Mouse (Mus musculus) stomach, embryonic 16.5 days (tissue): ENCODE results near the gene Tgm1. TPM values are rescaled to one million over a fixed set of nuclear protein-coding genes. Genes with fewer than 3 reads are reported as not detected.
"Not testable (repeated sequence)": the region's sequence is repeated elsewhere in the genome, so short reads cannot be mapped to it uniquely, and the experiment has no call there.

ENCODE experiments used
- ATAC-seq: fragments of 200-750 bp; cut with Nextera tagmentation; 2 replicates; pipeline ENCODE4 v1.8.0; 2017; ENCODE audit warnings: moderate number of reproducible peaks, moderate TSS enrichment; ENCODE audit not compliant: insufficient read depth, low FRiP score
- H3K27ac ChIP-seq: fragments of 300-500 bp; sonication (generic); 2 replicates; pipeline ENCODE4 v1.5.1; 2014; ENCODE audit warnings: low read length
- H3K27me3 ChIP-seq: fragments of 300-500 bp; sonication (generic); 2 replicates; pipeline ENCODE4 v1.6.1; 2014; ENCODE audit warnings: low read length, control low read depth, mixed read lengths; ENCODE audit not compliant: control insufficient read depth, insufficient read depth
- H3K36me3 ChIP-seq: fragments of 300-500 bp; sonication (generic); 2 replicates; pipeline ENCODE4 v1.6.1; 2014; ENCODE audit warnings: low read length; ENCODE audit not compliant: control insufficient read depth, insufficient read depth
- H3K4me1 ChIP-seq: fragments of 300-500 bp; sonication (generic); 2 replicates; pipeline ENCODE4 v1.6.1; 2014; ENCODE audit warnings: low read length, control low read depth, mixed read lengths; ENCODE audit not compliant: control insufficient read depth, insufficient read depth
- H3K4me2 ChIP-seq: fragments of 300-500 bp; sonication (generic); 2 replicates; pipeline ENCODE4 v1.6.1; 2014; ENCODE audit warnings: low read depth, low read length, mixed read lengths
- H3K4me3 ChIP-seq: fragments of 300-500 bp; sonication (generic); replicated peaks from 2 replicates; pipeline ENCODE4 v1.5.1; 2014; ENCODE audit warnings: mild to moderate bottlenecking, low read length
- H3K9ac ChIP-seq: fragments of 300-500 bp; sonication (generic); 2 replicates; pipeline ENCODE4 v1.6.1; 2014; ENCODE audit warnings: low read length
- H3K9me3 ChIP-seq: fragments of 300-500 bp; sonication (generic); replicated peaks from 2 replicates; pipeline ENCODE4 v1.6.1; 2016; ENCODE audit warnings: low read length, control low read depth; ENCODE audit not compliant: control insufficient read depth
- WGBS: fragments of 180-500 bp; shearing (Covaris S2); extraction: QIAGEN DNeasy Blood & Tissue Kit; methylation state at CpG from one replicate; pipeline ENCODE4 v1.1.7; 2014; 5-methylcytosine and 5-hydroxymethylcytosine counted together
- polyA plus RNA-seq: library from polyadenylated mRNA; unstranded; fragments of >200 nt; fragmentation: Nextera tagmentation; extraction: Ambion mirVana; gene quantifications from 2 replicates; pipeline ENCODE4 v1.2.1, GENCODE M21; 2015

Tgm1 gene
- 53.1 and 72.9 TPM in 2 replicates for polyA plus RNA-seq

DNA sequence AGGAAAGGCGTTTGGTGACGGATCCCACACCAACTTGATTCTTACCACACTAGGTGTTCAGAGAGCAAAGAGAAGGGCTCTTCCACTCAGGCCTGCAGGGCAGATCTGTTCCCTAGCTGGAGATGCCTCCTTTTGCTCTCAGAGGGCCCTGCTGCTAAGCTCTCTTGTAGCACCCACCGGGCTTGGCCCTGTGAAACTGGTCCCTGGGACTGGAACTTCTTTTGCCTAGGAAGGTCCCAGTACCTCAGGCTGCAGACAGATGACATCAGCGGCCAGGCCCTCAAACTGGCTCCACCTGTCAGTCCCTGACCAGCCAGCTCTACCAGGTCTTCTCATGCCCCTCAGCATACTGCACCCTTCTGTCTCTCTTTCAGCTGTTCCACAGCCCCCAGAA lies at the start of gene Tgm1:
Gene Tgm1, minus strand, starts transcription at position 198 of the 394 bp plus-strand sequence.
- peak within 1 kb of the TSS; percentile 87 for H3K27ac ChIP-seq
- H3K9ac ChIP-seq: peak within 1 kb of the TSS; percentile 68
- no peaks in the 10 kb centered on the region for H3K9me3 ChIP-seq
- ATAC-seq: no peak
- H3K4me3 ChIP-seq: peak within 1 kb of the TSS; percentile 37
- H3K36me3 ChIP-seq: no peaks in the 10 kb centered on the region
- 23% methylated on average over 4 of the region's 4 CpGs for WGBS
- peak within 1 kb of the TSS; percentile 53 for H3K4me2 ChIP-seq
- H3K27me3 ChIP-seq: no peaks in the 10 kb centered on the region
- H3K4me1 ChIP-seq: peaks cover 15% of the 10 kb centered on the region

DNA sequence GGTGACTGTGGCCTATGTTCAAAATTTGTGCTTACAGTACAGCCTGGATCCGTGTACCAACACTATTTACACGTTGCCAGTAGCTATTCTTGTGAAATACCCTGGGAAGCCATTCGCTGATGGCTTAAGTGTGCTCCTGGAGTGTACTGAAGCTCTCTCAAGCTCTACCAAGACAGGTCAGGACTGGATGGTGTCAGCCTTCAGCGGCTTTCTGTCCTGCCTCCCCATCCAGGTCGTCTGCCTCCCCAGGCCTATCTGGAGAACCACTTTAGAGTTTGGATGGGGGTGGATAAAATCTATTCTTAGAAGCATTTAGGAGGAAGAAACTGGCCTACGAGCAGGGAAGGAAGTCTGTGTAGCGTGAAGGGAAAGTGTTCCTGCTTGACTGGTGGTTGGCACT lies 49.4 kb upstream of the Tgm1 start:
- ATAC-seq: no peak
- H3K4me3 ChIP-seq: no peak overlapping the region
- peaks cover 29% of the 10 kb centered on the region for H3K27me3 ChIP-seq
- H3K4me2 ChIP-seq: peak overlapping the region; percentile 77
- 0 out of 2 replicates have a peak overlapping the region, but pooled peaks have one; percentile 90 for H3K9ac ChIP-seq
- no peaks in the 10 kb centered on the region for H3K36me3 ChIP-seq
- H3K4me1 ChIP-seq: peaks cover 18% of the 10 kb centered on the region
- no peaks in the 10 kb centered on the region for H3K9me3 ChIP-seq
- WGBS: 49% methylated on average over 7 of the region's 7 CpGs
- peak overlapping the region; percentile 68 for H3K27ac ChIP-seq

DNA sequence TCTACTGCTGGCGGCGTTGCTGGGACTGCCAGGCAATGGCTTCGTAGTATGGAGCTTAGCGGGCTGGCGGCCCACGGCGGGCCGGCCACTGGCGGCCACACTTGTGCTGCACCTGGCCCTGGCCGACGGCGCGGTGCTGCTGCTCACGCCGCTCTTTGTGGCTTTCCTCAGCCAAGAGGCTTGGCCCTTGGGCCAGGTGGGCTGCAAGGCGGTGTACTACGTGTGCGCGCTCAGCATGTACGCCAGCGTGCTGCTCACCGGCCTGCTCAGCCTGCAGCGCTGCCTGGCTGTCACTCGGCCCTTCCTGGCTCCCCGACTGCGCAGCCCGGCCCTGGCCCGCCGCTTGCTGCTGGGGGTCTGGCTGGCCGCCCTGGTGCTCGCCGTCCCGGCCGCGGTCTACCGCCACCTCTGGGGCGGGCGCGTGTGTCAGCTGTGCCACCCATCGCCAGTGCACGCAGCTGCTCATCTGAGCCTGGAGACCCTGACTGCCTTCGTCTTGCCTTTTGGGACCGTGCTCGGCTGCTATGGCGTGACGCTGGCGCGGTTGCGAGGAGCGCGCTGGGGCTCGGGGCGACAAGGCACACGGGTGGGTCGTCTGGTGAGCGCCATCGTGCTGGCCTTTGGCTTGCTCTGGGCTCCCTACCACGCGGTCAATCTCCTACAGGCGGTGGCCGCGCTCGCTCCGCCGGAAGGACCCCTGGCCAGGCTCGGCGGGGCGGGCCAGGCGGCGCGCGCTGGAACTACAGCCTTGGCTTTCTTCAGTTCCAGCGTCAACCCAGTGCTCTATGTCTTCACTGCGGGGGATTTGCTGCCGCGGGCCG lies 48.5 kb upstream of the Tgm1 start:
- WGBS: under 1% methylated on average over 77 of the region's 77 CpGs
- Histone ChIP-seq H3K9ac (peak overlapping the region; percentile 90), H3K9me3 (no peaks in the 10 kb centered on the region), H3K4me3 (peak overlapping the region; percentile 47), H3K27ac (peak overlapping the region; percentile 68), H3K4me2 (peak overlapping the region; percentile 77), H3K36me3 (no peaks in the 10 kb centered on the region), H3K27me3 (peaks cover 26% of the 10 kb centered on the region), H3K4me1 (peaks cover 17% of the 10 kb centered on the region)
- ATAC-seq: peak; percentile 59; the same call in 1 of the 2 replicates

DNA sequence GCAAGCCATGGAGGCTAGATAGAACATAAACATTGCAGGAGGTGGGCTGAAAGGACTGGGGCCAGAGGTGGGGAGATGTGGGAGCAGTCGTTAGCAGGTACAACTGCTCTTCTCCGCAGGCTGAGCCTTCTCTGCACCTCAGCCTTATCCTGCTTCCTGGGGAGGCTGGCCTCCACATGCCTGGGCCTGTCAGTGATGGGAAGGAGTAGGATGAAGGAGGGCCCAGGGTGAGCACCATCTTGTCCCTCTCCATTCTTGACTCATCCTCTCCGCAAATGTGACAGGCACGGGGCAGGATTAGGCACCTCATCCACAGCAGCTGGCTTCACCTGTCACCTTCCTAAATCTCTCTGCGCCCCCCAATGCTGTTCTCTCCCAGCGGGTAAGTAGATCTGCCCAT lies 47.4 kb upstream of the Tgm1 start, which contains the start of gene Ltb4r2:
Gene Ltb4r2, plus strand, starts transcription at position 266 of the 400 bp plus-strand sequence.
- Histone ChIP-seq H3K4me2 (peak within 1 kb of the TSS; percentile 77), H3K4me1 (peaks cover 17% of the 10 kb centered on the region), H3K27ac (peak within 1 kb of the TSS; percentile 68; the same call in 1 of the 2 replicates), H3K4me3 (peak within 1 kb of the TSS; percentile 47), H3K9ac (peak within 1 kb of the TSS; percentile 90), H3K9me3 (no peaks in the 10 kb centered on the region), H3K36me3 (no peaks in the 10 kb centered on the region), H3K27me3 (peaks cover 24% of the 10 kb centered on the region)
- WGBS: 71% methylated on average over 6 of the region's 6 CpGs
- no peak for ATAC-seq

DNA sequence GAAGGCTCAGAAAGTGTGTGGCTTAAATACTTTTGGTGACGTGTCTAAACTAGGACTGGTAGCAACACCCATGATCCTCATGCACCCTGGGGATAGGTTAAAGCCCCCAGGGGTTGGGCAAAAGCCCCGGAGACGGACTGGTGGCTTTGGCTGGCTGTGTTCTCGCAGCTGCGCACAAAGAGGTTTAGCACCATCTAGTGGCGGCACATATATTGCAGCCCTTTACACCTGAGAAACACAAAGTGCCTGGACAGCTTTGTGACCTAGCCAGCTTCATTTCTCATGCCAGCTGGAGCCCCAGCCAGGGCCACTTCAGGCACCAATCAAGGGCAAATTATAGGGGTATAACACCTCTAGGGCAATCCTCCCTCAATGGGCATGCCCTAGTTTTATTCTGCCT lies 46.4 kb upstream of the Tgm1 start:
- H3K4me1 ChIP-seq: peaks cover 17% of the 10 kb centered on the region
- peak overlapping the region; percentile 45 for H3K4me2 ChIP-seq
- WGBS: 0% methylated on average over 5 of the region's 6 CpGs
- H3K9me3 ChIP-seq, ATAC-seq, H3K27ac ChIP-seq, H3K9ac ChIP-seq, H3K36me3 ChIP-seq: not testable (repeated sequence)
- peak overlapping the region; percentile 29 for H3K4me3 ChIP-seq
- H3K27me3 ChIP-seq: peaks cover 24% of the 10 kb centered on the region

DNA sequence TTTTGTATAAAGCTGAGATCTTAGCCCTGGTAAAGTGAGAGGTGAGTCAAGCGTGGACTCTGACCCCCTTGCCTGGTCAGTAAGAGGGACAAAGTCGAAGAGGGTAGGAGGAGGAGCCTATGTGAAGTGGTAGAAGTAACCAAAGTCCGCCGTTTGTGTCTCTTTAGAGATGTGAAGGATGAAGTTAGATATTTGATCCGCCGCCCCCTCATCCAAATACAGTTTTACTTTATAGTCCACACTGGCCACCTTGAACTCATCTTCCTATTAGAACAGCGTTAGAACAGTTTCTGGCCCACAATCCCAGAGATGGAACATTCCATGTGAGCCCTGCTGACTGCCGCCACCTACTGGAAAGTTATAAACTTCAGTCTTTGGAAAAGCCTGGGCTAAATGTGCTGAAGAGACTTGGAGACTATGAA lies 44.6 kb upstream of the Tgm1 start, which contains the start of gene Cideb:
Gene Cideb, minus strand, starts transcription at position 96 of the 422 bp plus-strand sequence.
- Histone ChIP-seq H3K27me3 (peaks cover 13% of the 10 kb centered on the region; the same call in 1 of the 2 replicates), H3K36me3 (peaks cover 12% of the 10 kb centered on the region; the same call in 1 of the 2 replicates), H3K27ac (peak within 1 kb of the TSS; percentile 76), H3K4me2 (peak within 1 kb of the TSS; percentile 44), H3K9ac (peak within 1 kb of the TSS; percentile 40; the same call in 1 of the 2 replicates), H3K4me3 (peak within 1 kb of the TSS; percentile 17), H3K4me1 (peaks cover 17% of the 10 kb centered on the region), H3K9me3 (no peaks in the 10 kb centered on the region)
- 12% methylated on average over 8 of the region's 8 CpGs for WGBS
- ATAC-seq: peak; percentile 63; the same call in 1 of the 2 replicates

DNA sequence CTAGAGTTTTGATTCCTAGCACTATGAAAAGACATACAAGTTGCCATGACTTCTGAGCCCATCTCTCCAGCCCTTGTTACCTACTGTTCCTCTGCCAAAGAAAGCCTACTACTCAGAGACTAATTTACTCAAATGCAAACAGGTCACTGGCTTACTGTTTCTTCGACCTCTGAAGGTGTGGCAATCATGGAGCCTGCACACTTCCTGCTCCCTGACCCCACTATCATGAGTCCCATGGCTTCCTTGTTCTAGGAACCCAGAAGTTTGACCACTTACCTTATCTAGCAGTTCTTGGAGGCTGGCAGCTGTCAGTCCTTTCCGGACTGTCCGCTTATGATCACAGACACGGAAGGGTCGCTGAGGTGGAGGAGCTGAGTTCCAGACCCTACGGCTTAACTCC lies 43.8 kb upstream of the Tgm1 start:
- Histone ChIP-seq H3K9me3 (no peaks in the 10 kb centered on the region), H3K4me2 (0 out of 2 replicates have a peak overlapping the region, but pooled peaks have one; percentile 44), H3K36me3 (peaks cover 12% of the 10 kb centered on the region), H3K4me3 (no peak overlapping the region), H3K4me1 (peaks cover 13% of the 10 kb centered on the region), H3K9ac (no peak overlapping the region), H3K27ac (peak overlapping the region; percentile 76), H3K27me3 (peaks cover 13% of the 10 kb centered on the region; the same call in 1 of the 2 replicates)
- WGBS: 71% methylated on average over 6 of the region's 6 CpGs
- no peak for ATAC-seq

DNA sequence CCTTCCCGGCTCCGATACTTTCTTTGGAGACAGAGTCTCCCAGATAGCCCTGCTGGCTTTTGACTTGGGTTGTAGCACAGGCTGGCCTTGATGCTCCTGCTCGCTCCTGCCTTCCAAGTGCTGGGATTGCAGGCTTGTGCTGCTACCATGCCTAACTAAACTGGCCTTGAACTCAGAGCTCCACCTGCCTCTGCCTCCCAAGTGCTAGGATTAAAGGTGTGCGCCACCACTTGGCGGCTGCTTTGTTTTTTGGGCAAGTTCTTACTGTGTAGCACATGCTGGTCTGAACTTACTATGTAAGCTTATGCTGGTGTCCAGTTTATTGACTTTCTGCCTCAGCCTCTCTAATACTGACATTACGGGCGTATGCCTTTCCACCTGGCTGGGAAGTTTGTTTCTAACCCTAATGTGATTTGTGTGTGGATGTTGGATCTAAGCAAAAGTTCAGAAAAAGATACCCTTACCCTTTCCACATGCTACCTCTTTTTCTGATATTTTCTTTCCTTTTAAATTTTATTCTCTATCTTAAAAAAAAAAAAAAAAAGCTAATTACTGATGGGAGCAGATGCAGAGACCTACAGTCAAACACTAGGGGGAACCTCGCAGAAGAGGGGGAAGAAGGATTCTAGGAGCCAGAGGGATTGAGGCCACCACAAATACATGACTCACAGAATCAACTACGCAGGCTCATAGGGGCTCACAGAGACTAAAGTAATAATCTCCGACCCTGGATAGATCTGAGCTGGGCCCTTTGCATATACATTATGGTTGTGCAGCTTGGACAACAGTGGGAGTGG lies 33.5 kb upstream of the Tgm1 start:
- H3K4me2 ChIP-seq: peak overlapping the region; percentile 90; the same call in 1 of the 2 replicates
- H3K9ac ChIP-seq: 0 out of 2 replicates have a peak overlapping the region, but pooled peaks have one; percentile 6
- WGBS: 83% methylated on average over 10 of the region's 10 CpGs

More for the DNA sequence above, 33.5 kb upstream of the Tgm1 start:
- Histone ChIP-seq H3K9me3 (no peaks in the 10 kb centered on the region), H3K4me1 (peaks cover 25% of the 10 kb centered on the region), H3K4me3 (no peak overlapping the region), H3K27me3 (no peaks in the 10 kb centered on the region), H3K27ac (no peak overlapping the region), H3K36me3 (peaks cover 3% of the 10 kb centered on the region)
- no peak for ATAC-seq
